Mouse (Mus musculus): ENCODE measurements at regions not wholly inside any gene's neighbourhood (a gene's known extent, or its start where the extent isn't known, plus 50 kb on each side); places are given as distances from the start of the nearest gene placed in this dataset.

DNA sequence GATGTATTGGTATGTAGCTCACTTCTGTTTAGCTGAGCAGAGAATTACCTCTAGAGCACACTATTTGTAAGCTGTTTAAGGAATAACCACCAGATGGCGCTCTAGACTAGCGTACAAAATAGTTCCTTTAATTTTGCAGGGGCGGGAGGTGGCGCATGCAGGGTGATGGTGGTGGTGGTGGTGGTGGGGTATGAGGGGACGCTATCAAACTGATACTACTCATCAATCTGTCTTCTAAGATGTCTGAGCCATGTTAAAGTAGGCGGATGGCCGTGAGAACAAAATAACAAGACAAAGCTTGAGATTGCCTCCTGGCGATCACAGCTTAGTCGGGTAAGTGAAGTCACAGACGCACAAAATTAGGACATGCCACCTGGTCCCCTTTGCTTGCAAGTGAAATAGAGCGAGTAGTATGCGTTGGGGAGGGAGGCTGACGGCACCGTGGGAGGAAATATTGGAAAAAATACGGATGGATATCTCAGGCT is 90.6 kb upstream of the Nmur2 start:
- H3K27me3 ChIP-seq, result no peaks in the 10 kb centered on the region
- no peak overlapping the region for H3K4me3 ChIP-seq
- 35% methylated on average over 15 of the region's 15 CpGs for WGBS
- H3K9ac ChIP-seq, result no peak overlapping the region
- ATAC-seq (ENCODE audit: low FRiP score), result 0 out of 2 replicates have a peak, but pooled peaks have one; percentile 52
- no peaks in the 10 kb centered on the region for H3K9me3 ChIP-seq
- H3K4me2 ChIP-seq, result peak overlapping the region; percentile 36
- H3K4me1 ChIP-seq (replicated peaks), result peaks cover 4% of the 10 kb centered on the region; the same call in 1 of the 2 replicates
- H3K27ac ChIP-seq, result no peak overlapping the region
- no peaks in the 10 kb centered on the region for H3K36me3 ChIP-seq

DNA sequence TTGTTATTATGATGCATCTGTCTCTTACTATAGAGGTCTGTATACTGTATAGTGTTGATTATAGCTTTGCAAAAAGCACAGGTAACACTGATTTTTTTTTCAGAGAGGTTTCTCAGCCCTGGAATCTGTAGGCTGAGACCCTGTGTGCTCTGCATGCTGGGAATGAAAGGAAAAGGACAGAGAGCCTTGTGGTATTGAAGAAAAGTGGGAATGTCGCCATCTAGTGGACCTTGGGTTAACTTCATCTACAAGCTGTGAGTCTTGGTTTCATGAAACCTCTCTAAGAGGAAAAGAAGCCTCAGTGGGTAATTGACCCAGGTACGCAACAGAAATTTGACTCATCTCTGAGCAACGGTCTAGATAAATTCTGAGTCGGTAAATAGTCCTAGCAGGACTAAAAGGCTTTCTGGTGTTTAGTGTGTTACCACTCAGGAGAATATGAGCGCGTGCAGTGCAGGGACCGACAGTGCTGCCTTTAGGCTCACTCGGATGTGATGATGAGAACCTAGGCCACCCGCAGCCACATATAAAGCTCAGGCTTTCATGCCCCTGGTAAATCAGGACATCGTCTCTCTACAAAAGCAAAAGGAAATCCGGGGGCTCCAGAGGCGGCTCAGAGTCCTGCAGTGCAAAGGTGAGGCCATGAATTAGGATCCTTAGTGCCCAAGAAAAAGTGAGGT is 75.9 kb upstream of the Nmur2 start:
- Histone ChIP-seq H3K4me2 (no peak overlapping the region), H3K9ac (no peak overlapping the region), H3K4me3 (no peak overlapping the region), H3K27ac (no peak overlapping the region), H3K4me1 (replicated peaks) (no peaks in the 10 kb centered on the region), H3K27me3 (no peaks in the 10 kb centered on the region), H3K9me3 (no peaks in the 10 kb centered on the region), H3K36me3 (no peaks in the 10 kb centered on the region)
- peak; percentile 49; the same call in 1 of the 2 replicates for ATAC-seq (ENCODE audit: low FRiP score)
- 55% methylated on average over 12 of the region's 12 CpGs for WGBS

DNA sequence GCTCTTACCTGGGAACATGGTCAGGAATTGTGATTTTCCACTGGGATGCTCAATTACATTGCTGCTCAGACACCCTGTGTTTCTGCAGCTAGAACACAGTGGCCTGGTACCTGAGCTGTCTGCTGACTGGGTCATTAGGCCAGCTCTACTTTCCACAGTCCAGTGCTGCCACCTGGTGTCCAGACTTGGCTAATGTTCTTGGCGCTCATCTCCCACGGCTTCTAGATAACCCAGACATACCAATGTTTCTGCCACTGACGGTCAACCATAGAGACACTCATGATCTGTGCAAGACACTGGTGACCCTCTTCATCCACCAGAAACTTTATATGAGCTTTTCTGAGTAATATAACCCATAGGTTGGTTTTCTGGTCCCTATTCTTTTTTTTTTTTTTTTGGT is 67.1 kb upstream of the Nmur2 start:
- no peak overlapping the region for H3K9ac ChIP-seq
- ATAC-seq (ENCODE audit: low FRiP score), result no peak
- peaks cover 4% of the 10 kb centered on the region; the same call in 1 of the 2 replicates for H3K4me1 ChIP-seq (replicated peaks)
- H3K27ac ChIP-seq, result no peak overlapping the region
- H3K9me3 ChIP-seq, result no peaks in the 10 kb centered on the region
- no peak overlapping the region for H3K4me3 ChIP-seq
- no peaks in the 10 kb centered on the region for H3K27me3 ChIP-seq
- 10% methylated on average over 3 of the region's 3 CpGs for WGBS
- no peaks in the 10 kb centered on the region for H3K36me3 ChIP-seq
- no peak overlapping the region for H3K4me2 ChIP-seq

DNA sequence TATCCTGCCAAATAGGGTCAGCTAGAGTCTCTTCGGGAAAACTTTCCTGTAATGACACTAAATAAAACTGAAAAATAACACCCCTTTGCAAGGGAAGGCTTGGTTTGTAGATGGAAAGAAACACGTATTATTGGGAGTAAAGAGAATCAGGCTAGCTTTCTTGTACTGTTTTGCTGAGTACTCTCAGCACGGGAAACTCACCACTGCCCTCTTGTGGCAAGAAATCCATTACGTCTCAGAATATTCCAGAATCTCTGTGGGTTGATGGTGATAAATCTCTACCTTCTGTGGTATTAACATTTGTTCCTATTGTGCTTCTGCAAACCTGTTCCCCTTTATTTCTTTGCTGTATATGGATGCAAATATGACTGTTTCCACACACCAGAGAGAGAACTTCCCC is 64.8 kb upstream of the Nmur2 start:
- 35% methylated on average over 4 of the region's 4 CpGs for WGBS
- Histone ChIP-seq H3K36me3 (no peaks in the 10 kb centered on the region), H3K9me3 (no peaks in the 10 kb centered on the region), H3K4me3 (no peak overlapping the region), H3K4me1 (replicated peaks) (peaks cover 4% of the 10 kb centered on the region; the same call in 1 of the 2 replicates), H3K4me2 (no peak overlapping the region), H3K27ac (no peak overlapping the region), H3K27me3 (no peaks in the 10 kb centered on the region), H3K9ac (no peak overlapping the region)
- ATAC-seq (ENCODE audit: low FRiP score), result no peak

GRCm38 (mm10) chr11:56092891-56093290 is 52.1 kb upstream of the Nmur2 start:
- no peaks in the 10 kb centered on the region for H3K4me1 ChIP-seq (replicated peaks)
- H3K9ac ChIP-seq, result no peak overlapping the region
- H3K4me3 ChIP-seq, result no peak overlapping the region
- no peaks in the 10 kb centered on the region for H3K9me3 ChIP-seq
- H3K4me2 ChIP-seq, result no peak overlapping the region
- H3K27ac ChIP-seq, result no peak overlapping the region
- ATAC-seq (ENCODE audit: low FRiP score), result no peak
- 30% methylated on average over 2 of the region's 2 CpGs for WGBS
- no peaks in the 10 kb centered on the region for H3K36me3 ChIP-seq
- no peaks in the 10 kb centered on the region for H3K27me3 ChIP-seq
